Mouse (Mus musculus) cerebellum, adult 18-20 months (tissue): Measurements from ENCODE around the gene Serpini1.

Source experiments
- DNase-seq, 2 experiments: peaks; one replicate each; pipeline ENCODE4 v3.0.0; 2021

Serpini1 gene

DNA sequence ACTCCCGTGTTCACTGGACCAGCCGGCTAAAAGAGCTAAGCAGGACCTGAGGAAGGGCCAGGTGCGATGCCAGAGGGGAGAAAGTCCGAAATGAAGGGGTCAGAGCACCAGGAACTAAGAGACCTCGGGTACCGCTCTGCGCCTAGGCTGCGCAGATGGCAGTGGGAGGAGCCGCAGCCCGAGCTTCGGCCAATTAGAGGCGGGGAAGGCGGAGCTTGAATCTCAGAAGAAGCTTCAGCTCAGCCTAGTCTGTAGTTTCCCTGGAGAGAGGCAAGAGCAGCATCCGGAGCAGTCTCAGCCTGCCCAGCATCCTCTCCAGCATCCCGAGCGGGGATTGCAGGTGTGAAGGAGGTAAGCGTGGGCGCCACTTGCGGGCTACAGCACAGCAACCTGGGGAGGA lies at the start of gene Serpini1:
TSS of gene Serpini1 (plus strand) at position 256 of the 400 bp plus-strand sequence.
- peak; percentile 92 to 96 for DNase-seq

DNA sequence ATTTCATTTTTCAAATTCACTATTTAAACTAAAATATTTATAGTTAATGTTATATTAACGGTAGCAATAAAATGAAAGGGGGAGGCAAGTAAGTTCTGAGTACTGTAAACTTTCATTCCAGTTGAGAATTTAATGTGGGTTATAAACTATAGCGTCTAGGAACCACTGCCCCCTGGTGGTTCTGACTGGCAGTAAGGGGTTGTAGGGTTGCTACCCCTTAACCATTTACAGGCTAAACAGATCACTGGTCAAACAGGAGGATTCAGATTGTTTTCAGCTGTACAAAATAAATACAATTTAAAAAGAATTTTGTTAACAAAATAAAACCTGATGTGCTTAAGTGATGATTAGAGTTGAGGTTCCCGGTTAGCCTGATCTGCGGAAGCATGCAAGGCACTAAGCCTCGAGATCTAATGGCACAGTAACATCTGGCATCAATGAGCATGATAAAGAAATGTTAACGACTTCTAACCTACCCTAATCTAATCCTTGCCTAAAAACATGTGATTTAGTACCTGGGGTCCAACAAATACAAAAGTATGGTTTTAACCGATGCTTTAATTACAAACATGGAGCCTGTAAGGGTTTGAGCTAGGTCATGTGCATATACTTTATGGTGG lies 39.6 kb upstream of the Serpini1 start:
- peak; percentile 11 to 18 for DNase-seq

DNA sequence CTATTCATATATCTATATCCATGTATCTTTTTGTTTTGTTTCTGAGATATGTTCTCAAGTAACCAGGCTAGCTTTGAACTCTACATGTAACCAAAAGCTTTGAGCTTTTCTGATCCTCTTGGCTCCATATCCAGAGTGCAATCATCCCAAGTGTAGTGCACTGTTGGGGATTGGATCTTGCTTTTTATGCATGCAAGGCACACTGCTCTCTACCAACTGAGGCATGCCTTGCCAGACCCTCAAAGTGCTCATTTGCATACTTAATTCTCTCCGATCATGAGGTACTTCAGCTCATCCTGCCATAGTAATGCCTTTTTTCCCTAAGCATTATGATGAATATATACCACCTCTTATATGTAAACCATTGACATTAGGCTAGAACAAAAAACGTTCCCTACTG lies 36.0 kb upstream of the Serpini1 start:
- DNase-seq, result no peak

DNA sequence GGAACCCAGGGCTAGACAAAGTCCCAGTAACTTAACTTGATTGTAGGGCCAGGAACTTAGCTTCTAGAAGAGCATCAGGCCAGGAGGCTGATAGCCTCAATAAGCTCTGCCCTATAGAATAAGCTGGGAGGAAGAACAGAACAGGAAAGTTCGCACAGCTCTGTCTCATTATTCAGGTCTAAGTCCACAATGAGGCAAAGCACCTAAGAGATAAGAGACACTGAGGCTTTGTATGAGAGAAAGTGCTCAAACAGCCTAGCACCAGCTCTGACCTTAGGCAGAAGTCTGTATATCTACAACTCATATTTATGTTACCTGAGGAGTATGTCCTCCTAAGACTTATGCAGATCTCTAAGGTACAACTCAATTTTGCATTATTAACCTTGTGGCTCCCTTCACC lies 34.8 kb upstream of the Serpini1 start:
- DNase-seq, result no peak

DNA sequence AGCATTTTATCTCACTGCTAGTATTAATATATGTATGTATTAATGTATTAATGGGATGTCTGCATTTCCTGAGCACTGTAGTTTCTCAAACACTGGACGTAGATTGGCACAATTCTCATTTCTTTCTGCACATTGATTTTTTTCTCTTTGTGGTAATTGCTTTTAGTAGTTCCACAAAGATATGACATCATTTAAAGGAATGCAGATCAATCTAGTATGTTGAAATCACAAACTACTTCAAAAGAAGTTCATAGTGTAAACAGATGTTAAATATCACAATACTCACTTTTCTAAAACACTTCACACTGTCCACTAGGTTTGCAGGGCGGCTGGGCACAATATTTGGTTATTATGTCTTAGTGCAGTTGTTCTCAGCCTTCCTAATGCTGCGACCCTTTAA lies 26.3 kb upstream of the Serpini1 start:
- DNase-seq, result no peak

DNA sequence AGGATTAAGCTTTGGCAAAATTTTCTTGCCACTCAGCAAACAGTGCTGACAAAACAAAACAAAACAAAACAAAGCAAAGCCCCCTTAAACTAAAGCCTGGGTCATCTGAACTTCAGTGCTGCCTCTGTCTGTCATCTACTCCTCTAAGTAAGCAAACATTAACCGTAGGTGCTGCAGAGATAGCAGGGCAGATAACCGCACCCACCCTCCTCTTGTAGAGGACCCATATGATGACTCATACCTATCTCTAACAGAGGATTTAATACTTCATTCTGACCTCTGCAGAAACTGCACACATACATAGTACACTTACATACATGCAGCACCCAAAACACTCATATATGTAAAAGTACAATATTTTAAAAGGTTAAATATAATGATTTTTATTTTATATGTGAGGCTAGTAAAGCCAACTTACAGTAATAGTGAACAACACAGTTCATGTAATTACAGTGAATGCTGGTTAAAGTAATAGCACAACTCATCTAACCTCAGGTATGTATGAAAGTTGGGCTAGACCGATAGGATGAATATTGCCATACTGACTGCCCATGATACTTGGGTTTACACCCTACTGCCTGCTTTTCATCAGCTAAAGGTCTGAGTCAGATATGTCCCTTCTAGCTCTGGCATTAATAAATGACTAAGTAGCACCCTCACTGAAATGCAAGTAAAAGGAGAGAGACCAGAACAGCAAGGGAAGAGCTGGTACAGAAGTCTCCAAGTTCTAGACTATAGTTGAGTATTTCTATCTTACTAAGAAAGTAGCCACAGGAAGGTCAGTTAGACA lies 23.1 kb upstream of the Serpini1 start:
- no peak for DNase-seq

DNA sequence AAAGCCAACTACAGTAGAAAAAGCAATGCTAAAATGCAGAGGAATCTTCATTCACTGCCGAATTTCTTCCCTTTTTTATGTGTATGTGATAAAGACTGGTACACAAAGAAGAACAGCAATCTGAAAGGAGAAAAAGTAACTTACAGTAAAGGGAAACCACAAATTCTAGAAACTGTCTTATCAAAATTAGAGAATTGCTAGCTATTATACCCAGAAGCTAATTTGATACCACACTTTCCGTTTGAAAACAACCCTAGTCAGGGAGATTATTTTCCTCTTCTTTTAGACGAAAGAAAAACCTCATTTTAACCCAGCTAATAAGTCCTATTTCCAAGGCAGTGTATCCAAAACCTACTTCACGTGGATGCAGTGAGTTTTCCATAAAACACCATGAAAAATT lies 16.1 kb upstream of the Serpini1 start:
- no peak for DNase-seq

DNA sequence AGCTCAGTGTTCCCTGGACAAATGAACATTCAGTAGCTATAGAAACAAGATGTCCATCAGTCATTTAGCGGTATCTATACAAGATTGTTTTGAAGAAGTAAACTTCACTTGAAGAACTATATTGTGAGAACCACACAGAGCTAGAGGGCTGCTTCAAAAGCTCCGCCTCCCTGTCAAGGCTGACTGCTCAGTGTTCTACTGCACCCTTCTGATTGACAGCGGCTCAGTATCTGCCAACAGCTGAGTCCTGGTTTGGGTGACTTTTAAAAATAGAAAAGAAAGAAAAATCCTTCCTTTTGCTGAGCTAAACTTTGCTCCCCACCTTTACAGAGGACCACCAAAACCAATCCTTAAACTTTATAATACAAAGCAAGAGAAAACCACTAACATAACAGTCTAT lies 14.5 kb upstream of the Serpini1 start:
- no peak for DNase-seq

DNA sequence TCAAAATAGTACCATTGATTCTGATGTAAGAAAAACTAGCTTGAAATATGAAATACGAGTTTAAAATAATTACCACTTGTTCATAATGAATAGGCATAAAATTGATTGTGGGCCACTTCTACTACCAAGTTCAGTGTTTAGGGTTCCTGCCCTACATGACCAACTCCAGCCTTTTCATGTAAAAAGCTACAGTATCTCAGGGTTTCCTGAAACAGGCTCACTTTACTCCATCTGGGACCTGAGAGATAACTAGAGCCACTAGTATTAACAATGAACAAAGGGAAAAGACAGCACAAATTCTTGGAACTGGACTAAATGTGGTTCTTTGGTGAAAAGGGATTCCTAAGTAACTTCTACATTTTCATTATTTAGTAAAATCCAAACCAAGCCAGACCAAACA lies 13.1 kb upstream of the Serpini1 start:
- DNase-seq, result no peak

DNA sequence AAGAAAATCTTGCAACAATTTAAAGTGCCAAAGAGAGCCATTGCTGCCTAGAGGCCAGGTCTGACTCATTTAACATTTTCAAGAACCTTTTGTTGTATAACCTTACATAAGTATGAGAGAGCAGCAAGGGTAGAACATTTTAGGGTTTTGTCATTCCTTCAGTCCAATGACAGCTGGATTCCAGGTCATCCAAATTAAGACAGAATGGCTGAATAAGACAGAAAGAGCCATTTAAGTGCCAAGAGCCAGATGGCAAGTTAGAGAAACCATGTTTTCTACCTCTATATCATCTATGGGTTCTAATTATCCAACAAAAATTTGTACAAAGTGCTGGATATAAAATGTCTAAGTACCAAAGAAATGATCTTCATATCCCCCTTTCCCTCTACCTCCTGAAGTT lies 6.1 kb upstream of the Serpini1 start:
- peak in 1 of 2 experiments; percentile 21 for DNase-seq

DNA sequence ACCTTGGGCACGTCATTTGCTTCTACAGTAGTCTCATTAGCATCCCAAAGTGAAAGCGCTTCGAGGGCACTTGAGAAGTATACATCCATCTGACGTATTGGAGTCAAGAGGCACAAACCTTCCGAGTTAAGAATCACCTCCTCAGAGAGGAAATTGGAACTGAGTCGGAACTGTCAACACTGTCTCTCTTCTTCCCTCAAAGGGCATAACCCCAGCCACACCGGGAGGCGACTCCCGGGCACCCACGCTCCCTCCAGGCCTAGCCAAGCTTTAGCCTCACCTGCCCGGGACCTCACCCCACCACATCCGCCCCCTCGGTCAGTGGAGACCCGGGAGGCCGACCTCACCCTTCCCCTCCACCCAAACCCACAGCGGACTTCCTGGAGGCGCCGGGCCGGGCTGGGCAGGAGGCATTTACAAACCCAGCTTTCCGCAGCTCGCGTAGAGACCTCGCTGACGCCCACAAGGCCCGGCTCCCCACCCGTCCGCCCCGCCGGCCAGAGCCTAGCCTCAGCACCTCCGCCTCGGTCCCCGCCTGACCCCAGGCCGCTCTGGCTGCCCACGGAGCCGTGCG lies 1.1 kb upstream of the Serpini1 start:
- DNase-seq, result no peak

DNA sequence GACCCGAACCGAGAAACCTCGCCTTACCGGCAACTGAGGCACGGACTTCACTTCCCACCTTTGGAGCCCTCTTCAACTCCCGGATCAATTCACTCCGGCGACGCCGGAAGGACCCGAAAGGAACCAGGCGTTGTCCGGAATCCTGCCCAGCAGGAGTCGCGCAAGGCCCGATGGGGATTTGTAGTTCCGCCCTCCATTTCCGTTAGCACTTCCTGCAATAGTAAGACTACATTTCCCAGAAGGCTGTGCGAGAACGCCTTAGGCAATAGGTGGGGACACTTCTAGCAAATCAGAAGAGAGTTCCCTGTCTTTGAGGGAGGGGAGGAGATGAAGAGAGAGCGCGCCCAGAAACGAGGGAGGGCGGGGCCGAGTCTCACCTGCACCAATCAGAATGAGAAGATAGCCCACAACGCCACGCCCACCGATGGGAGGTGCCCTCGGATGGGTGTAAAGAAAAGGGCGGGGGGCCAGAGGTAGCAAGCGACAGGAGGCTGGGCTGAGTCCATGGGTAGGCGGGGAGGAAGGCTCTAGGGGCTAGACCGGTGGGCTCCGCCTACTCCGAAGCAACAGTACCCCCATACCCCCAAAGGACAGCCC lies 554 bp upstream of the Serpini1 start, which contains the start of gene Pdcd10:
TSS of gene Pdcd10 (minus strand) at position 162 of the 597 bp plus-strand sequence.
- peak; percentile 100 for DNase-seq

DNA sequence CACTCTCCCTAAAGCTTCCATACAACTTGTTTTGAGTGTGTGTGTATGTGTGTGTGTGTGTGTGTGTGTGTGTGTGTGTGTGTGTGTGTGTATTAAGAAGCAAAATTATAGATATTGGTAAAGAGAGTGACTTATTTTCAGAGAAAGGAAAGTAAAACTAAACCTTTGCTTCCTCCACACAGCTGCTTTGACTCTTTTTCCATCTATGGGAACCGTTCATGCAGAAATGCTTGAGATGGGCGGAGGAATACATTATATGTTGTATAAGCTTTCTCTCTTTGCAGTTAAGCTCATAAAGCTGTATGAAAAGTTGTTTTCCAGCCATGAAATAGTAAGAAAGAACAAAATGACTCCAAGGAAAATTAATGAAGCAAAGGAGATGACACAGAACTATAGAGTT lies 16.7 kb downstream of the Serpini1 start:
- DNase-seq, result no peak

DNA sequence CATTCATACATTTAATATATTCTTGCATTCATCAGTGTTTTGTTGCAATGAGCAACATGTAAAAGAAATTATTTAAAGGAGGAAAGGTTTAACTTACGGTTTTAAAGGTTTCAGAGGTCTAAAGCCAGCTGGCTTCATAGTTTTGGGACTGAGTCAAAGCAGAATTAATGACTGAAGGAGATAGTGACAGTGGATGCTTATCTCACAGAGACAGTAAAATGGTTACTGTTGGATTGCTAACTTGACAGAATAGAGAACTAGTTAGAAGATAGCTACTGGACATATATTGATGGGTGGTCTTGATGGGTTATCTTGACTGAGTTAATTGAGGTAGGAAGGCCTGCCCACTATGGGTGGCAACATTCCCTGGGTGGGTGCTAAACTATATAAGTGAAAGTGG lies 18.2 kb downstream of the Serpini1 start:
- DNase-seq, result no peak

DNA sequence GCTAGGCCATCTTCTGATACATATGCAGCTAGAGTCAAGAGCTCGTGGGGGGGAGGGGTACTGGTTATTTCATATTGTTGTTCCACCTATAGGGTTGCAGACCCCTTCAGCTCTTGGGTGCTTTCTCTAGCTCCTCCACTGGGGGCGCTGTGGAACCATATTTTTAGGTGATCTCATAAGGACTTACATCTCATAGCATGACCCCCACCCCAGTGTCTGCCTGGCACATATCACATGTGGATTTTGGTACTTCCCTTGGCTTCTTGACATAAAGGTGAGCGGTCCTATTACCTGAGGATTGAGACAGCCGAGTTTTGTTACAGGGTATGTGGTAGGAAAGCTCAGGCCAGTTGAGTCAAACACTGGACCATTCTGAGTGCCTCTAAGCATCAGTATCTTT lies 22.0 kb downstream of the Serpini1 start:
- DNase-seq, result peak; percentile 11 to 18

DNA sequence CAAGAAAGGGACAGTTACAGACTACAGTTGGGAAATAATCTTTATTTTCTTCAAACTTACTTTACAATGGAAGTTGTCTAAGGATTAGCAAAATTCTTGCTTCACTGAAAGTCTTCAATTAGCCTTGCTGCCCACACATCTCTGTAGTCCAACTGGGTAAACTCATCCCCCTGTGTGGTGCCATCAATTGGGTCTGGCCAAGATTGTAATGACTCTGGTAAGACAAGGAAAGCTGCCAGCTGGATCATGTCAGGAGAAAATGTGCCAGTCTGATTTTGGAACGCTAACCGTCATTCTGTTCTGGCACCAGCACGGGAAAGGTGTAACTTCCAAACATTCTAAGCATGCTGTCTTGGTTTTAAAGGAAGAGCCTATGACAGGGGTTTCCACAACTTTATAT lies 25.9 kb downstream of the Serpini1 start:
- DNase-seq, result peak; percentile 74 to 75

DNA sequence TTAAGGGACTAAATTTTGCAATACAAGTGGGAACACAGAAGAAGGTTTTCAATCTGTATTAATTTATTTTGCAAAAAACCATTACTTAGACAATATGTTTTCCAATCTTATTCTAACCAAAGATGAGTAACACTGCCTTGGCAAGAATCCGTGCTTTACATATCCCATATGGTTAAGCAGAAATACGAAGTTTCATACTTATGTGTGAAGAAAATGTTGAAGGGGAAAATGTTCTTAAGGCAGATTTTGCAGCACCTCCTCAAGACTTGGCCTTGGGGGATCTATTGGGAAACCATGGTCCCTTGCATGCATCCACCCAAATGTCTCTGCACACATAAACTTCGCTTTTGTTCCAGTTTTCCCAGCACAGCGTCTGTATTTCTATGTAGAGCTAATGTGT lies 27.6 kb downstream of the Serpini1 start:
- DNase-seq, result no peak

DNA sequence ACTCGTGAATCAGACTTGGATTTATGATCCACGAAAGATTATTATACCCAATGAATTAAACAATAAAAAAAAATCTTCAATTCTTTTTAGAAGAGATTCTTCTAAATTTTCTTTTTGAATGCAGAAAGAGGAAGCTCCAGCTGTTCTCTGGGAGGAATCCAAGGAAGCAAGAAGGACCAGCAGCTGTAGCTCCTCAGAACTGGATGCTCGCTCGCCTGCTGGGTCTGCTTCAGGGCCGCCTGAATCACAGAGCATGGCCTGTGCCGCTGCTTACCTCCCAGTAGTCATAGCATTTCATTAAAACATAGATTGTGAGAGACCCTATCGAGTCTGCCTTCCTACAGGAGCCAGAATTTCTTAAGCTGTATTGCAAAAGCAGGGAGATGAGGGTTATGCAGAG lies 53.7 kb downstream of the Serpini1 start:
- no peak for DNase-seq

DNA sequence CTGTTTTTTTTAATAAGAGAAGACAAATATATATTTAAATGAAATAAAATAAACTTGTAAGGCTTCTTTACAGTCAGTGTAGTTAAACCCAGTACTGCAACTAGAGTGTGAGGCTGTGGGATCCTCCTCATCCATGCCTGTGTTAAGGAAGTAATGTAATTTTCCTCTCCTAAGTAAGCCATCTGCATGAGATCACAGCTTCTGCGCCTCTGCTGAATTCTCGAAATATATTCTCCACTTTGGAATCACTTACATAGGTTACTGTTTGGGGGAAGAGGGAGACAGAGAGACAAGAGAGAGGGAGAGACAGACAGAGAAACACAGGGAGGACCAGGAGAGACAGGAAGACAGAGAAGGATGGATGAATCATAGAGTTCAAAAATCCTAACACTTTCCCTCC lies 67.3 kb downstream of the Serpini1 start:
- no peak for DNase-seq

DNA sequence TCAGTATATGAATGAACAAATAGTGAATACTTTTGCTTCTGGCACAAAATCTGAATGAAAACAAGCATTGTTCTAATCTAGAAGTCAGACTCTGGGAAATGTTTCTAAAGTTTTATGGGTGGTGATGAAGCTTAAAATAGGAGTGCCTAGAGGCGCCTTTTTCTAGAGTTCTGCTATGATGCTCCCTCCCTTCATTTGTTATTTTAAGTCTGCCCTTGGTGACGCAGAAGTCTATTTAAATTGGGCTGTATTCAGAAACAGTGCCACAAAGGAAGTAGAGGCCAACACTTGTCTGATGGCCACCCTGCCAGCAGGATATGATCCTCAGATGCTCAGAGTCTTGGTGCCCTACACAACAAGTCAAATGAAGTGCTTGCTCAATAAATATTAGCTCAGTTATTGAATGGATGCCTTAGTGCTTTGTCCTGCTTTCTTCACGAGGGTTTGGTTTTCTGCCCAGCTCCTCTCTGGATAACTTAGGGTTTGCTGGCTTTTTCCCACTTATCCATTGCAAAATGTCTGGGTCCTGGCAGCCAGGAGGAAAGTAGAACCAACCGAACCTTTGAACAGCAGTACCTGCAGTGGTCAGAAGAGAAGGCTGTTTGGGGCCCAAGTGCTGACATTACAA lies 73.8 kb downstream of the Serpini1 start:
- no peak for DNase-seq

DNA sequence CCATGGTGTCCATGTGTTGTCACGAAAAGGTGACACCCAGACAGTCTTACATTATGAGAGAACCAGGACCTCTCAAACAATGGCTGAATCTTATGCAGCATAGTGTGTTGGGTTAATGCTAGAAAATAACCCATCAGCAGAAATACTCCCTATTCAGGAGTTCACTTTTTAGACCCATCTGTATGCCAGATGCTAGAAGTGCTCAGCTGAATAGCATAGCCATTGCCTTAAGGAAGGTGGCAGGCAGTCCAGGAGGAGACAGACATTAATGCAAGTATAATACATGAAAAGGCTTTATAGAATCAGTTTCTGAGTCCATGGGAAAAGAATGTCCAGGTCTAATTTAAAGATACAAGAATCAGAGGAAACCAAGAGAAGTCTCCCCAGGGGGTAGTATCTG lies 75.9 kb downstream of the Serpini1 start:
- no peak for DNase-seq

DNA sequence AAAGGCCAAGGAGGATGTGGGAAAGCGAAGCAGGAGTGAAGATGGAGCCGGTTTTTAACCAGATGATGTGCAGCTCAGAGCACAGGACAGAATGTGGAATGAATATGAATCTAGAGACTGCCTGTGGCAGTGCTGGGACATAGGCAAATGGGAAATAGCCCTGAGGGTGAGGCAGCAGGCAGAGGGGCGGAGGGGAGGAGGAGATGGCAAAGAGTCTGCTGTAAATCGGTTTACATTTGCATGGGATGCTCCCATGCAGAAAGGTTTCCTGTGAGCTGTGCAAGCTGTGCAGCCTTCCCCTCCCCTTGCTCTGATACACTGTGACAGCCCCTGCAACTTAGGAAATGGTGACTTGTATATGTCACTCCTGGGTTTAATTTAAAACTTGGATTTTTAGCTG lies 76.3 kb downstream of the Serpini1 start:
- DNase-seq, result no peak

DNA sequence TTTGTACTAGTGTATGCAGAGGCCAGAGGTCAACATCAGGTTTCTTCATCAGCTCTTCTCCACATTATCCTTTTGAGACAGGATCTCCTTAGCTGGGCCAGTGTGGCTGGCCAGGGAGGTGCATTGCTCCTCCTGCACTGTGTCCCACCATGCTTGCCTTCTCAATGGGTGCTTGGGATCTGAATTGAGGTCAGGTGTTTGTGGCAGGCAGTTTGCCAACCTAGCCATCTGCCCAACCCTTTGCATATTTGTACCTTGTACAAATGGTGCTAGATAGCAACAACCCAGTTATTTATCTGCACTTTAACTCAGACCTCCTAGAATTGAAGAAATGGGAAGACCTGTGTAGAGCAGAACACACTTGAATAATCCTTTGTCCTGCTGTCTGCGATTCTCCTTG lies 78.3 kb downstream of the Serpini1 start:
- DNase-seq, result peak; percentile 76 to 77
